Mouse (Mus musculus) hindbrain, embryonic 12.5 days (tissue): ENCODE measurements around the gene Hira. TPM values are rescaled to one million over a fixed set of nuclear protein-coding genes. Genes with fewer than 3 reads are reported as not detected.
"Not testable (repeated sequence)": the region's sequence is repeated elsewhere in the genome, so short reads cannot be mapped to it uniquely, and the experiment has no call there.

Experiments
- ATAC-seq: fragments of 200-750 bp; cut with Nextera tagmentation; 2 replicates; pipeline ENCODE4 v1.8.0; 2017; ENCODE audit warnings: moderate TSS enrichment; ENCODE audit not compliant: low FRiP score
- H3K27ac ChIP-seq: fragments of 300-500 bp; sonication (generic); 2 replicates; pipeline ENCODE4 v1.5.1; 2016; ENCODE audit warnings: mild to moderate bottlenecking
- H3K27me3 ChIP-seq: fragments of 300-500 bp; sonication (generic); 2 replicates; pipeline ENCODE4 v1.6.1; 2016; ENCODE audit warnings: mild to moderate bottlenecking
- H3K36me3 ChIP-seq: fragments of 300-500 bp; sonication (generic); 2 replicates; pipeline ENCODE4 v1.6.1; 2016; ENCODE audit warnings: mild to moderate bottlenecking
- H3K4me1 ChIP-seq: fragments of 300-500 bp; sonication (generic); 2 replicates; pipeline ENCODE4 v1.6.1; 2016
- H3K4me2 ChIP-seq: fragments of 300-500 bp; sonication (generic); replicated peaks from 2 replicates; pipeline ENCODE4 v1.6.1; 2016; ENCODE audit warnings: mild to moderate bottlenecking
- H3K4me3 ChIP-seq: fragments of 300-500 bp; sonication (generic); 2 replicates; pipeline ENCODE4 v1.5.1; 2016; ENCODE audit warnings: mild to moderate bottlenecking
- H3K9ac ChIP-seq: fragments of 300-500 bp; sonication (generic); 2 replicates; pipeline ENCODE4 v1.6.1; 2016; ENCODE audit warnings: mild to moderate bottlenecking, moderate library complexity
- H3K9me3 ChIP-seq: fragments of 300-500 bp; sonication (generic); replicated peaks from 2 replicates; pipeline ENCODE4 v1.6.1; 2016; ENCODE audit warnings: mild to moderate bottlenecking
- WGBS: fragments of 180-500 bp; shearing (Covaris S2); methylation state at CpG from one replicate; pipeline ENCODE4 v1.1.7; 2016; 5-methylcytosine and 5-hydroxymethylcytosine counted together
- polyA plus RNA-seq: library from polyadenylated mRNA; unstranded; fragments of >200 nt; fragmentation: Nextera tagmentation; extraction: Ambion mirVana; gene quantifications from 2 replicates; pipeline ENCODE4 v1.2.1, GENCODE M21; 2016

Gene Hira
- 23.3 and 24.2 TPM in 2 replicates for polyA plus RNA-seq

DNA sequence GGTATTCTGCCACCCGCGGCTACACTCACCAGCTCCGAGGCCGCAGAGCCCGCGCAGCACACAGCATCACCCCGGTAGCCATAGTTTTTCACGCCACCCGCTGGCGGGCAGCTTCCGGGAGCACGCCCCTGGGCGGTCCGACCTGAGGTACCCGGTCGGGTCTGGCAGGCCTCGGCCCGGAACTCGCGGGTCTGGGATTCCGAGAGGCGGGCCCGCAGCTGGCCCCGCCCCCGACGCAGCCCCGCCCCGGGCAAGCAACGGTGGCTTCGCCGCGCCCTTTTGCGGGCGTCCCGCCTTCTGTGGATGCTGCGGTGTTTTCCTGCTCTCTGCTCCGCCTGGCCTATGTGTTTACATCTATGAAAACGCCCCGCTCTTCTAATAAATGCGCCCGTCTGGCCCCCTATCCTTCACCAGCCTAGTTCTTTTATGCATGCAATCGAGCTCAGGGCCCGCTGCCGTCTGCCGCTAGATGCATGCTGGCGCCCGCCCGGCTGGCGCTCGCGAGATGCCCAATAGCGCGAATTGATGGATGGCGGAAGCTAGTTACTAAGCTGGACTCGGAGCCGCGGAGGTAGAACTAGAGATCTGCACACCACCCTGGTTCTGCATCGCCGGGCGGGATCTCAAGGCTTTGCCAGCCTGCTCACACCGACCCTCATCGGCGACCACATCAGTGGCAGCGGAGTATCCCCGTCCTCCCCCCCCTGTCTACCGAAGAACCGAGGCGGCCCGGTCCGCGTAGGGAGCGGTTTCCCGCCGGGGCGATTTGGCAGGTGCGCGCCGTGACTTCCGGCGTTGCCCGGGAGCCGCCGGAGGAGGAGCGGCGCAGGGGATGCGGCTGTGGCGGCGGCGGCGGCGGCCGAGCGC lies at the start of gene Hira, which contains the start of gene Mrpl40:
Hira (plus strand) TSS at position 596 of the 867 bp plus-strand sequence.
Mrpl40 (minus strand) TSS at position 421 of the 867 bp plus-strand sequence.
- under 1% methylated on average over 87 of the region's 93 CpGs for WGBS
- Histone ChIP-seq H3K9ac (peak within 1 kb of the TSS; percentile 95), H3K4me2 (peak within 1 kb of the TSS; percentile 65), H3K27me3 (no peaks in the 10 kb centered on the region), H3K4me3 (peak within 1 kb of the TSS; percentile 95), H3K27ac (peak within 1 kb of the TSS; percentile 93), H3K4me1 (peaks cover 23% of the 10 kb centered on the region), H3K9me3 (no peaks in the 10 kb centered on the region), H3K36me3 (peaks cover 32% of the 10 kb centered on the region)
- peak; percentile 91 for ATAC-seq

DNA sequence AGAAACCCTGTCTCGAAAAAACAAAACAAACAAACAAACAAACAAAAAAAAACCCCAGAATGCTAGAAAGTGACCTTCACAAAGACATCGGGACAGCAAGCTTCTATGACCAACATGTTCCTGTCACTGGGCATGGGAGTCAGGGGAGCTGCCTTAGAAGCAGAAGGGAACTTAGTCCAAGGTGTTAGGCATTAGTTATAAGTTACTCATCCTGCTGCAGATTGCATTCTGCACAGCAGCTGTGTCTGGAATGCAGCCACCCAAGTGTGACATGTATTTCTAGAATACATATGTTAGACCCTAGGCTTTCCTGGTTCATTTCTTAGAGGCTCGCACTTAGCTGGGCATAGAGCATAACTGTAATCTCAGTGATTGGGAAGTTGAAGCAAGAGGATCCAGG lies 48.2 kb upstream of the Hira start:
- Histone ChIP-seq H3K9me3 (no peaks in the 10 kb centered on the region), H3K4me2 (no peak overlapping the region), H3K9ac (no peak overlapping the region), H3K27ac (no peak overlapping the region), H3K4me3 (no peak overlapping the region), H3K4me1 (no peaks in the 10 kb centered on the region), H3K36me3 (peaks cover 87% of the 10 kb centered on the region), H3K27me3 (no peaks in the 10 kb centered on the region)
- ATAC-seq: no peak
- WGBS: 92% methylated on average over 3 of the region's 3 CpGs

DNA sequence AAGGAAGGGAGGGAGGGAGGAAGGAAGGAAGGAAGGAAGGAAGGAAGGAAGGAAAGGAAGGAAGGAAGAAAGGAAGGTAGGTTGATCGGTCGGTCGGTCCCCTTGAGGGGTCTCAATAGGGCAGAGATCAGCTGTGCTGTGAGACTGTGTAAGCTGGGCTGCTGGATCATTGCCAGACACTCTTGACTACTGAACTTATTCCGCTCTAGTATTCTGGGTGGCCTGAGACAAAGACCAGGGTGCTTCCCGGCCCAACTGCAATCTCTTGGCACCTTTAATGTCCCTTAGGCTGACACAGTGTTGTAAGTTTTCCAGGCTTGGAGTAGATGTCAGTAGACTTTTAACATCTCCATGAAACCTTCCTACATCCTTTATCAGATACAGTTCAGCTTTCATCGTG lies 47.7 kb upstream of the Hira start:
- Histone ChIP-seq H3K36me3 (peaks cover 87% of the 10 kb centered on the region), H3K4me1 (no peaks in the 10 kb centered on the region), H3K9ac (no peak overlapping the region), H3K27ac (no peak overlapping the region), H3K9me3 (no peaks in the 10 kb centered on the region), H3K4me2 (no peak overlapping the region), H3K4me3 (no peak overlapping the region), H3K27me3 (no peaks in the 10 kb centered on the region)
- WGBS: 89% methylated on average over 6 of the region's 6 CpGs
- ATAC-seq: no peak

DNA sequence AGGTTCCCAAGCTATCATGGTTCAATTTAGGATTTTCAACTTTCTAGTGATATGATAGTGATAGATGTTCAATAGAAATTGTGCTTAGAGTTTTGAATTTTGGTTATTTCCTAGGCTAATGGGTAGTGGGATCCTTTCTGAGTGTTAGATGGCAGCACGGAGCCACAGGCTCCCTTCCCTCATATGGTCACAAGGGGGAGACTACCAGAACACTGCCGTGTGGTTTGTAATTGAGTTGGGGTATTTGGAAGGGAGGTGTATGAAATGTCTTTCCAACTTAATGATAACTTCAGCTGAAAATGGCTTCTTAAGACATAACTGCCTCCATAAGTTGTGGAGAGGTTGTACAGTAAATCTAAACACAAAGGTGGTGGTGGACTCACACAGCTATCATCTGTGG lies 43.4 kb upstream of the Hira start:
- Histone ChIP-seq H3K27ac (no peak overlapping the region), H3K4me1 (no peaks in the 10 kb centered on the region), H3K4me2 (no peak overlapping the region), H3K27me3 (no peaks in the 10 kb centered on the region), H3K9ac (no peak overlapping the region), H3K36me3 (peaks cover 56% of the 10 kb centered on the region), H3K4me3 (no peak overlapping the region), H3K9me3 (no peaks in the 10 kb centered on the region)
- 68% methylated on average over 2 of the region's 2 CpGs for WGBS
- ATAC-seq: no peak

DNA sequence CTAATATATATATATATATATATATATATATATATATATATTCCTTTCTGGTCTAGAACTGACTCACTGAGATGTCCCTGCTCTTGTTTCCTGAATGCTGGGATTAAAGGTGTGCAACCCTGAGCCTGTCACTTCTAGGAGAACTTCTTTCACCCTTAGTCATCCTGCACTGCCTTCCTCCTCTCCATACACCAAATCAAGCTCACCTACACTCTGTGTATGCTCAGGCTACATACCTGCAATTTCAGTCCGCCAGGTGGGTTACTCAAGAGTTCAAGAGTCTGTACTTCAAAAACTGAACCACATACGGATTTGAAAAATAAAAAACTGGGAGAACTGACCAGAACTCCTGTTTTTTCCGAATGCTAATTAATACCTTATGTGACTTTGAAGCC lies 40.8 kb upstream of the Hira start:
- Histone ChIP-seq H3K9me3 (no peaks in the 10 kb centered on the region), H3K4me1 (no peaks in the 10 kb centered on the region), H3K9ac (no peak overlapping the region; the same call in 1 of the 2 replicates), H3K27ac (no peak overlapping the region), H3K36me3 (peaks cover 39% of the 10 kb centered on the region), H3K27me3 (no peaks in the 10 kb centered on the region), H3K4me3 (peak overlapping the region; percentile 85), H3K4me2 (peak overlapping the region; percentile 62)
- peak; percentile 55 for ATAC-seq
- WGBS: 26% methylated on average over 3 of the region's 3 CpGs

DNA sequence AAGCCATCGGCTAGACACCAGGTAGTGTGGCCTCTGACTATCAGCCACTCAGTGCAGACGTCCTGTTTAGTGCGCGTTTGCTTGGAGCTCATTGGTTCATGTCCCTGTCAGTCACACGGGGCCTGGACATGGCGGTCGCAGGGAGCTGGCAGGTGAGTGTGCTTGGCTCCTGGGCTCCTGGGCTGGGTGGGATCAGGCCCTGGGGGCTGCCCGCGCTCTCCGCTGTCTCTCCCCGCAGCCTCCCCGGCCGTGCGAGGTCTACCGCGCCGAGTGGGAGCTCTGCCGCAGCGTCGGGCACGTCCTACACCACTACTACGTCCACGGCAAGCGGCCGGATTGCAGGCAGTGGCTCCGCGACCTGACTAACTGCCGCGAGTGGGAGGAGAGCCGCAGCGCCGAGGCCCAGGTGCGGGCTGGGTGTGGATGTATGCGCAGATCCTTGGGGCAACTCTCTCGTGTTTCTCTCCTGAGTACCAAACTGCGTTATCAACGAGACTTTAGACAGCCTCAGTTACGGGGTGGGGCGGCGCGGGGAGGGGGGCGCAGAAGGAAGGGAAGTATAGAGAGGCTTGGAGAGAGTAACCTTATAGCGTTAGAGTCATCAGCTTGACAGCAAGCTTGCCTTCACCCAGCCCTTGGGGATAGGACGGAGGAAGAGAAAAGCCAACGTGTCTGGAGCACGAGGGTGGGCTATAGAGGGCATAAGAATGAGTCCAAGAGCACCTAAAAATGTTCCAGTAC lies 40.2 kb upstream of the Hira start, which contains the start of the genes 2510002D24Rik and Gm28539:
2510002D24Rik (plus strand) TSS at position 111 of the 741 bp plus-strand sequence.
Gm28539 (plus strand) TSS at position 117 of the 741 bp plus-strand sequence.
- WGBS: under 1% methylated on average over 46 of the region's 46 CpGs
- Histone ChIP-seq H3K4me2 (peak within 1 kb of the TSS; percentile 62), H3K4me3 (peak within 1 kb of the TSS; percentile 85), H3K4me1 (no peaks in the 10 kb centered on the region), H3K27me3 (no peaks in the 10 kb centered on the region), H3K36me3 (peaks cover 34% of the 10 kb centered on the region), H3K9ac (peak within 1 kb of the TSS; percentile 82), H3K27ac (peak within 1 kb of the TSS; percentile 60; the same call in 1 of the 2 replicates), H3K9me3 (no peaks in the 10 kb centered on the region)
- ATAC-seq: peak; percentile 98

DNA sequence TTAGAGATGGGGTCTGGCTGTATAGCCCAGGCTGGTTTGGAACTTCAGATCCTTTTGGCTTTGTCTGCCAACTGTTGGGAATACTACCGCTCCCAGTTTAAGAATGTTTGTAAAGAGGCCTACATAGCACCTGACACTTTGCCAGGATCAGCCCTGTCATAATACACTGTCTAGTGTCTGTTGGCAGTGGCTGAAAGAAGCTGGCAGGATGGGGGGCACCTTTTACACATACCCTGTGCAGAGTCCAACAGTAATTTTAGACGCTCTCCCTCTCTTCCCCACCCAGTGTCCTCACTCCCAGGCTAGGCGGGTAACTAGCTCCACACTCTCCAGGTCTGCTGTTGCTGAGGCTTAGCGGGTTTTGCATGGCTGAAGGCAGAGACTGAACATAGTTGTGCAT lies 38.5 kb upstream of the Hira start:
- WGBS: 99% methylated on average over 4 of the region's 4 CpGs
- ATAC-seq: no peak
- Histone ChIP-seq H3K27me3 (no peaks in the 10 kb centered on the region), H3K36me3 (peaks cover 20% of the 10 kb centered on the region), H3K4me3 (no peak overlapping the region), H3K9me3 (no peaks in the 10 kb centered on the region), H3K4me2 (no peak overlapping the region), H3K4me1 (no peaks in the 10 kb centered on the region), H3K27ac (no peak overlapping the region), H3K9ac (no peak overlapping the region)

DNA sequence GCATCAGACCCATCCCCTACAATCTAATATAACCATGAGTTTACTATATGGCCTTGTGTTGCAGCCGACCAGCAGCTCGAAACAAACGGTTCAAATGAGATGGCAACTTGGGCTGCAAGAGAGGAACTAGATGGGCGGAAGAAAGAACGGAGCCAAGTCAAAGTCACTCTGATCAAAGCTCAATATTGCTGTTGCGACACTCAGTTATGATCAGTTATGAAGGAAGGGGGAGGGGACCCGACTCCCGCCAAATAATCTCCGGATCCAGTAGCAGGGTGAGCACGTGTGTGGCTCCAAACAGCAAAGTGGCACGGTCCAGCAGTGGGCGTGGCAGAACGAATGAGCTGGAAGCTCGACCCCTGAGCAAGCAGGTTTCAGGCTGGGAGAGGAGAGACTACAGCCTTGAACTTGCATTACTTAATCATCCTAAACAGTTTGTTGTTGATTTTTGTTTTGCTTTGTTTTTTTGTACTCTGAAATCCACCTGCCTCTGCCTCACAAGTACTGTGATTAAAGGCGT lies 30.5 kb upstream of the Hira start:
- Histone ChIP-seq H3K27ac (no peak overlapping the region), H3K4me2 (no peak overlapping the region), H3K27me3 (no peaks in the 10 kb centered on the region), H3K9ac (no peak overlapping the region), H3K4me1 (no peaks in the 10 kb centered on the region), H3K36me3 (no peaks in the 10 kb centered on the region), H3K9me3 (no peaks in the 10 kb centered on the region; the same call in 1 of the 2 replicates), H3K4me3 (no peak overlapping the region)
- no peak for ATAC-seq
- 92% methylated on average over 15 of the region's 15 CpGs for WGBS

DNA sequence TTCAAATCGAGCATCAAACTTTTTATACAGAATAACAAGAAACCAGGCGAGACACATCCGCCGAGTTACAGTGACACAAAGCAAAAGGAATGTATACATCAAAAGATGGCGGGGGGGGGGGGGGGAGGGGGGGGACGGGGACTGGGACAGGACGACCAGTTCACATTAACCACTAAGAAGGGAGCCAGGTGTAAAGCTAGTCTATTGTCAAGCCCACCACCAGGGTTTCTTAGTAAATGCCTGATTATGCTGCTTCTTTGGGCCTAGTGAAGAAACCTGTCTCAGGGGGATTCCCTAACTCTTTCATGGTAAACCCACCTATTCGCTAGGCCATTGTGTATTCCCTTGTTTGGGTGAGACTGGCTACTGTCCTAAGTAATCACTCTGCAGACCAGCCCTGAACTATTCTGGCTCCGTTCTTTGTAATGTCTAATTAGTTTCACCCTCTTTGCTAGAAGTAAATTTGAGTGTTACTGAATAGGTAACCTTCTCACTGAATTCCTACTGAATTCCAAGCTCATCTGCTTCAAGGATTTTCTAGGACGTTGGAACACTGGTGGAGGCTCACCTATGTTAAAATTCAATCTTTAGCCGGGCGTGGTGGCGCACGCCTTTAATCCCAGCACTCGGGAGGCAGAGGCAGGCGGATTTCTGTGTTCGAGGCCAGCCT lies 27.2 kb upstream of the Hira start:
- not testable (repeated sequence) for H3K36me3 ChIP-seq
- 90% methylated on average over 15 of the region's 17 CpGs for WGBS

DNA sequence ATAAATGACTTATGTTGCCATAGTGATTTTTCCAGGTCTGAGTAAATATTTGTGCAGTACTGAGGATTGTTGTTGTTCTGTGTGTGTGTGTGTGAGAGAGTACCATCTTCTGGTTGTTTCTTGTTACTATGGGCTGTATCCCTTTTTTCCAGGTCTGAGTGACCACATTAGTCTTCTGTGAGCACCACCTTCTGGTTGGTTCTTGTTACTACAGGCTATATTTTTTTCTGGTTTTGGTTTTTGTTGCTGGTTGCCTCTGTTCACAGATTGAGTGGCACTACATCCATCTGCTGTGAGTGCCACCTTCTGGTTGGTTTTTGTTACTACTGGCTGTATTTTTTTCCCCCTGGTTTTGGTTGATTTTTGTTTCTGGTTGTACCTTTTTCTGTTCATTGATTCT lies 18.3 kb upstream of the Hira start:
- H3K4me2 ChIP-seq: no peak overlapping the region
- no peaks in the 10 kb centered on the region for H3K36me3 ChIP-seq
- H3K4me3 ChIP-seq: no peak overlapping the region
- H3K4me1 ChIP-seq: no peaks in the 10 kb centered on the region
- no peaks in the 10 kb centered on the region for H3K27me3 ChIP-seq
- no peak overlapping the region for H3K27ac ChIP-seq
- no peak overlapping the region for H3K9ac ChIP-seq
- H3K9me3 ChIP-seq: no peaks in the 10 kb centered on the region
- ATAC-seq: no peak

More for the DNA sequence above, 27.2 kb upstream of the Hira start:
- H3K9me3 ChIP-seq, H3K27ac ChIP-seq, H3K27me3 ChIP-seq, ATAC-seq, H3K4me1 ChIP-seq, H3K4me3 ChIP-seq, H3K9ac ChIP-seq, H3K4me2 ChIP-seq: not testable (repeated sequence)

DNA sequence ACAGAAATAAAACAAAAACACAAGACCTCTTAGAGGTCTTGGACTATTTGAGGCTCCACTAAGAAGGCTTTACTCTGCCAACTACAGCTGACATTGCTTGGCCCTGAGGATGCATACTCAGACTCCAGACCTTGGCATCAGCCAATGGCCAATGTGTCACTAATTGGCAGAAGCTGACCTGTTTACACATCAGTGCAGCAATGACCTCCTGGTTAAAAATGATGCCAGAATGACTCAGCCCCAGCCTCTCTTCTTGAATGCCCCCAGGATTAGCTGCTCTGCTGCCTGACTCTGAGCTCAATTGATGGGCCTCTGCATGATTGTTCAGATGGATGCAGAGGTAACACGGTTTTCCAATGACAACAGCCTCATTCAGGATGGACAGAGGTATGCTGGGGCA lies 16.7 kb upstream of the Hira start:
- Histone ChIP-seq H3K9me3 (no peaks in the 10 kb centered on the region), H3K9ac (no peak overlapping the region), H3K27me3 (no peaks in the 10 kb centered on the region), H3K4me3 (no peak overlapping the region), H3K4me1 (no peaks in the 10 kb centered on the region), H3K27ac (no peak overlapping the region), H3K36me3 (no peaks in the 10 kb centered on the region), H3K4me2 (no peak overlapping the region)
- ATAC-seq: no peak
- WGBS: 87% methylated on average over 1 of the region's 1 CpGs

DNA sequence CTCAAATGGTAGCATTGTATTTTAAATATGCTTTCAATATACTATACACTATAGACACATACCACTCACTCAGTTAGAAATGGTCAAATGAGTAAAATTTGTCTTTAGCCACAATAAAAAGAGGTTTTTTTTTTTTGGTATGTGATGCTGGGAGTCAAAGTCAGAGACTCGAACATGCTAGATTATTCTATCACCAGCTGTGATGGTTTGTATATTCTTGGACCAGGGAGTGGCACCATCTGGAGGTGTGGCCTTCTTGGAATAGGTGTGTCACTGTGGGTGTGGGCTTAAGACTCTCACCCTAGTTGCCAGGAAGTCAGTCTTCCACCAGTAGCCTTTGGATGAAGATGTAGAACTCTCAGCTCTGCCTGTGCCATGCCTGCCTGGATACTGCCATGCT lies 6.3 kb upstream of the Hira start:
- H3K4me1 ChIP-seq, H3K9ac ChIP-seq, H3K27ac ChIP-seq, H3K9me3 ChIP-seq, H3K27me3 ChIP-seq, ATAC-seq, H3K4me2 ChIP-seq, H3K4me3 ChIP-seq: not testable (repeated sequence)
- 80% methylated on average over 1 of the region's 1 CpGs for WGBS
- peaks cover 39% of the 10 kb centered on the region for H3K36me3 ChIP-seq
